Mouse (Mus musculus): ENCODE results near the gene Snx18. TPM values are rescaled to one million over a fixed set of nuclear protein-coding genes. Genes with fewer than 3 reads are reported as not detected.

Gene Snx18
- total RNA-seq, 2 experiments from 2014 or later, result 32.7 to 33.7 TPM

DNA sequence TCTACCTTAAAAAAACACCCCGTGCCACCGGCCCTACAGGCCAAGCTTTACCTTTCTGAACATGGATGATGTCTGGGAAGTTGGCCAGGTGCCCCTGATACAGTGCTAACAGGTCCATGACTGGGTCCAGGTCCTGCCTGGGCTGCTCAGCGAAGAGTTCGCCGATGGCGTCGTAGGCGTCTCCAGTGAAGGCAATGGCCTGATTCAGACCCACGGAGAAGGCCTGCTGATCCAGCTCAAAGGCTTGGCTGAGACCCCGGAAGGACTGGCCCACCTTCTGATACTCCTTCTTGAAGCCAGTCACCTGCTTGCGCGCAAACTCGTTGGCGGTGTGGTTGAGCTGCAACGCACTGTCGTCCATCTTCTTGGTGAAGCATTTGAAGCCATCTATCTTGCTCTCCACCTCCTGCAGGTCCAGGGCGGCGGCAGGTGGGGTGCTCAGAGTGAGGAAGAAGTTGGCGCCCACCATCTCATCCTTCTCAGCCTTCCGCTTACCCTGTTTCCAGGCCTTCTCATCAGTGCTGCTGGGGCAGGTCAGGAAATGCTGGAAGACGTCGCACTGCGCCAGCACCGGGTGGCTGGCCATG, 1.5 kb downstream of the Snx18 start:
- peak in 1 of 2 experiments; percentile 55 for DNase-seq
- intact Hi-C loops (cut with DNase I), result loop anchor here (2.0 to 5.0 kb wide), 3 partner anchors 66 to 570 kb away; partner anchors contain the start of gene Gpx8

DNA sequence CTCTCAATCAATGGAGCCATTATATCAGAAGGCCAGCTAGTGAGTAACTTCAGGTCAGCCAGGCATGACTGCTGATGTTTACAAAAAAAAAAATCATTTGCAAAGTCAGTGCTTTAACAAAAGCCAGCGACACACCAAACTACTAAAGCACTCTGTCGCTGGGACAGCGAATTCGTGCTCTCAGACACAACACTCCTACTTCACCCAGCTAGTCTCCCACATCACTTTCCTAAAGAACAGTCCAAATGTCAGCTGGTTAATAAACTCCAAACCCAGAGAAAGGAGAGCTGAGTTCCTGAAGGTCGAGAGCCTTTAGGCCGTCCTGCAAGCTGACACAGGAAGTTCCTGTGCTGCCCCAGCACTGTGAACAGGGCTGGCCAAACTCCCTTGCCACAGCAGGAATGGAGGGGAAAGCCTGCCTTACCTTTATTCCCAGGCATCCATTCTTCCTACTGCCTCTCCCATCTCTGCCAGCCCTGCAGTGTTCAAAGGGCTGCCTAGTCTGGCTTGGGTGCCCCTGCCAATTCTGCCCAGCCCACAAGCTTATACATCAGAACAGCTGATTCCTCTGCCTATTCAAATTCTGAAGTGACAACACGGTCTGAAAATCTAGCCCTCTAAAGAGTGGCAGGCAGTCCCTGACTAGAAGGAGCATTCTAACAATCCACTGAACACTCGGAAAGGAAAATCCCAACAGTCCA, 2.2 kb downstream of the Snx18 start:
- intact Hi-C loops (cut with DNase I), result loop anchor here (2.0 to 5.0 kb wide), 3 partner anchors 65 to 569 kb away; partner anchors contain the start of gene Gpx8
- peak; percentile 50 to 53 for DNase-seq

DNA sequence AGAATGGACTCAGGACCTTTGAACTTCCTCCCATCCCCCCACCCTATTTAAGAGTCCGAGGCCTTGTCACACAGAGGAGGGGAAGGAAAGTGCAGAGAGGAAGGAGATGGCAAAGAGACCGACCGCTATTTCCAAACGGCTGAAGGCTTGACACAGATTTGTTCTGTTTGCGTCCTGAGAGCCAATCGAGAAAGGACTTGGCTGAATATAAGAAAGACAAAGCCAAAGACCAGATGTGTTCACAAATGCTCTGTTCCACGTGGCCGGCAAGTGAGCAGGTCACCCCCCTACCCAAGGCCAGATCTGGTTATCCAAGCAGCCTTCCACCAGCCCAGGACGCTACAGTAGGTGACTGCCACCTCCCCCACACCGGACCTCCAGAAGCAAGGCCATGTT, 2.8 kb downstream of the Snx18 start:
- intact Hi-C loops (cut with DNase I), result loop anchor here (5.0 kb wide), 2 partner anchors 178 to 568 kb away; partner anchors contain the start of gene Gpx8
- DNase-seq, result peak; percentile 61 to 66

DNA sequence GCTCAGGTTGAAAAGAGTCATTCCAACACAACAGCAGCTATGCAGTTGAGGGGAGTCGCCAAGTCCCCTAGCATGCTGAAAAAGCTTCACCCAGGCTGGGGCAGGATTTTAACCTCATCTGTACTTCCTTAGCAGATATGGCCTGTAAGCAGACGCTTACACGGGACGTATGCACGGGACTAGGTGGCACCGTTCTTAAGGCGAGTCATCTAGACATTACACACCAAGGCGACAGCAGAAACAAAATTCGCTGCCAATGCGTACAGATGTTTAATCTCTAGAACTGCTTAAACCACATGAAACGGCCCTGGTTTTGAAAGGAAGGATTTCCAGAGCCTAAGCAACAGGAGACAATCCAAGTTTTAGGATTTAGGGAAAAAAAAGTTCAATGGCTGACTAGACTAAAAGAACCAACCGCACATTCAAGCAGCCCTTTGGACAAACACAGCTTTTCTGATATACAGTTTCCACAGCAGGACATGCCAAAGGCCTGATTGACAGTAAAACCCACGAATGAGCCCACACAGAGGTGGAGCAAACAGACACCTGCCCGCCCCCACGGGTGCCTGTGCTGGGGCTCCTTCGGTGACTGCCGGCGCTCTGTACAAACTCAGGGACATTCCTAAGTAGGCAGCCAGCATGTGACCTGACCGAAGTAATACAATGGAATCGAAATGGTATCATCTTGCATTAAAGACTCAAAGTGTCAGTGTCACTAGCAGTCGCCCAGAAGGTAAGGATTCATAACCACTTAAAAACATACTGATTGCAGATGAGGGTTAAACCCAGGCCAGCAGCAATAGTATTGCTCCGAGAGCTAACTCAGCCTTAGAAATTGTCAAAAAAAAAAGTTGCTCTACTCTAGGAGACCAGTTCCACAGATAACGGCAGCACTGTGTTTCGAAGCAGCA, 3.5 kb downstream of the Snx18 start:
- intact Hi-C loops (cut with DNase I), result loop anchor here (5.0 kb wide), 2 partner anchors 178 to 568 kb away; partner anchors contain the start of gene Gpx8
- peak; percentile 93 to 94 for DNase-seq

DNA sequence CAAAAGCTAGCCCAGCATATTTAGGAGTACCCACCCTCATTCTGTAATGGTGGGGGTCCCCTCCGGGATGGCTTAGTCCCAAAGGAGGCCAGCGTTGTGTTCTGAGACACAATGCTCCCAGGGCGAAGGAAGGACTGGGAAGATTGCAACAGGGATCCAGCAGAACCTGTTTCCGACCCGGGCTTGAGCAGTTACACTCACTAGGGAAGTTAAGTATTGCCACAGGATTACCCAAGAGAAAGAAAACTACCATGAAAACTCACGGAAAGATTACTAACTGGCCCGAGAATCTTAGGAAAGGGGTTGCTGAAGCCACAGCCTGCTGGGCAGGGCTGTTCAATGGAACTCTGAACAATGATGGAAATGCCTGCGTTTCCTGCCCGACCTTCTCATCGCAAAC, 4.5 kb downstream of the Snx18 start:
- DNase-seq, result peak in 1 of 2 experiments; percentile 34
- intact Hi-C loops (cut with DNase I), result no loop called here

DNA sequence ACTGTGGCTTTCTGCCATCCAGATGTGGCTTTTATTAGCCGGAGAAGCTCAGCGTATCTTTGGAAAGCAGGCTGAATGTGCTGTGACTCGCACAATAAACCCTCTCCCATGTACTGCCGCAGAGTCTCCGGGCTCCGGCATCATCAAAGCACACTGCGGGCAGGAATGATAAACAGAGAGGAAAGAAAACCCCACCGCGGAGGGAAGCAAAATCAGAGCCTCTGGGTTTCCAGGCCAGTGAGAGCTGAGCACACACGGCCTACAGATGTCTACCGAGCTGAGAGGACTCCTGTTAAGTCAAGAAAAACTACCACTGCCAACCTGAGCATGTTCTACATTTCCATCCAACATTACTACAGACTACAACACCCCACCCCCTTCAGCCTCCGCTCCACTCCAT, 5.0 kb downstream of the Snx18 start:
- intact Hi-C loops (cut with DNase I), result no loop called here
- peak; percentile 38 to 53 for DNase-seq

DNA sequence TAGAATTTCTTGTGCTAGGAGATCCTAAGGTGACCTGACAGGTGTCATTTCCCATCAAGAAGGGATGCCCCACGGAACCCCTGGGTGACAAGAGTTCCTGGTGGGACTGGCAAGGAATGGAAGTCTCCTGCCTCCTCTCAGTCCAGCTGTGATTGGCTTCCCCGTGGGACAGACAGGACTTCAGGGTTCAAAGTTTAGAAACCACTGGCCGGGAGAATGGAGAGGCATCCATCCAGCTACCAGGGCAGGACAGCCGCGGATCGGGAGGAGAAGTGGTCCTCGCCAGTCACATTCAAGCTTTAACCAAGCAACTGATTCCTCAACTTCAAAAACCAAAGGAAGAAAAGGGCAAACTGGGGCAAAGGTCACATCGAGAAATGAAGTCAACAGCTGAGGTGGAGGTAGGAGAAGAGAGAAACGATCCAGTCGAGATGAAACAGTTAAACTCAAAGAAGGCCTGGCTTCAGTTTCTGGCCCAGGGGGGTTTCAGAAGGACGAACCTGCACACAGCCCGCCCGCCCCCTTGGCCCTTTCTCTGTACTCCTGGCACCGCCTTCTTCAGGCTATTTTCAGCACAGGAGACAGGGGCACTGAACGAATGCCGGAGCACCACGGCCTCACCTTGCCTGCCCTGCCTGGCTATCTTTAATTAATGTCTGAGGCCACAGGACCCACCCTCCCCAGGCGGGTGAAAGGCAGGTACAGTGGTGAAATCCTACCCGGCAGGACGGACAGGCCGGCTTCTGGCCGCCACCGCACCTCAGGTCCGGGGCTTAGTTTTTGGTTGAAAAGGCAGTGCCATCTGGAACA, 6.0 kb downstream of the Snx18 start:
- intact Hi-C loops (cut with DNase I), result no loop called here
- peak; percentile 81 to 84 for DNase-seq

DNA sequence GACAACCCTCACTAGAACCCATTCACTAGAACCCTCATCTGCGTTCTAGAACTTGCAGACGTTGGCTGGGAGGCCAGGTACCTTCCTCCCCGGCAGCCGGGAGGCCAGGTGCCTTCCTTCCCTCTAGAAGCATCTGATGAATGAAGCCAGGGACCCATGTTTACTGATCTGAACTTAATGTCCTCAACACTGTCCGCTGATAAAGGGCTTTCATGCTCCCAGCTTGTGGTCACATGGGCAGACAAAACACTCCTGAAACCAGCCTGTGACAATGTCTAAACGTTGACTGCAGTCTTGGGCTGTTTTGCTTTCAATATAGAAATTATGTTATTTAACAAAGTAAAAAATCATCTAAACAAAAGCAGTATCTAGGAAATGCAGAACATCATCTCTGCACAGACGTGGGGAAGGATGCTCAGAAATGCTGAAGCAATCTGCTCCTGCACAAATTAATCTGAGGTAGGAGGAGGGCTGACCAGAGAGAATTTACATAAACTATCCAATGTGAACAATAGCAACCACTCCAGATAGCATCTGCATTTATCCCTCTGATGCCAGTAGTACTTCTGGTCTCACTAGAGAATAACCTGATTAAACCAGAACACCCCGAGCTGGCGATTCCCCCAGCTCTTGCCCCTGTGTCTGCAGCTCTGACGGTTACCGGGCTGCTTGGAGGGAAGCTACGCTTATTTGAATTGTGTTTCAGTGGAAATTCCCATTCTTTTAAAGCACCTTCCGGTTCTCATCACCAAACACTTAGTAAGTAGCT, 7.4 kb downstream of the Snx18 start:
- peak in 1 of 2 experiments; percentile 20 for DNase-seq
- intact Hi-C loops (cut with DNase I), result no loop called here

DNA sequence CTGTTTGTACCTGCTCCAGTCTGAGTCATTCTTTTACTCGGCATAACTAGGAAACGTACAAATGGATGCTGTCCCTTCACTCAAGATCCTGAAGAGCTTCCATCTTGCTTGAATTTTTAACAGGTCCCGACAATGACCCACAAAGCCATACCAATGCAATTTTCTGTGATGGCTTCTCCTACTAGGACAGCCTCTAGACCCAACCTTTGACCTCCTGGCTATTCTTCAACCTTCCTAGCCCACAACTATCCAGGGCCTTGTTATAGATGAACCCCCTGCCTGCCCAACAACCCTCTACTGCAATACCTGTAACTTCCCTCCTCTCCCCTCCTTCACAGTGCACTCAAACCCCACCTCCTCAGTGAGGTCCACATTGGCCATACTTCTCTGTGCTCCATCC, 8.9 kb downstream of the Snx18 start:
- intact Hi-C loops (cut with DNase I), result no loop called here
- DNase-seq, result no peak

DNA sequence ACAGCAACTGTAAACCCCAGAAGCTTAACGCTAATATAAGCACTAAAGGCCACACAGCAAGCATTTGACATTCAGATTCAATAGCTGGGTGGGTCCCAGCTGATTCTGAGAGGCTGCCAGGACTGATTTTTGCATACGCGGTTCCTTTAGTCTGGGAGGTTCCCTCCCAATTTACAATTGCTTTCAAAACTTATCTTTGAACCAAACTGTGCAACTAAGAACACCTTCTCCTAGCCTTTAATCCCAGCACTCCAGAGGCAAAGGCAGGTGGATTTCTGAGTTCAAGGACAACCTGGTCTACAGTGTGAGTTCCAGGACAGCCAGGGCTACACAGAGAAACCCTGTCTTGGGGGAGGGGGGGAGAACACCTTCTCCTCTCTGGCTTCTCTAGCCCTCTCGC, 10.5 kb downstream of the Snx18 start:
- intact Hi-C loops (cut with DNase I), result no loop called here
- DNase-seq, result no peak

DNA sequence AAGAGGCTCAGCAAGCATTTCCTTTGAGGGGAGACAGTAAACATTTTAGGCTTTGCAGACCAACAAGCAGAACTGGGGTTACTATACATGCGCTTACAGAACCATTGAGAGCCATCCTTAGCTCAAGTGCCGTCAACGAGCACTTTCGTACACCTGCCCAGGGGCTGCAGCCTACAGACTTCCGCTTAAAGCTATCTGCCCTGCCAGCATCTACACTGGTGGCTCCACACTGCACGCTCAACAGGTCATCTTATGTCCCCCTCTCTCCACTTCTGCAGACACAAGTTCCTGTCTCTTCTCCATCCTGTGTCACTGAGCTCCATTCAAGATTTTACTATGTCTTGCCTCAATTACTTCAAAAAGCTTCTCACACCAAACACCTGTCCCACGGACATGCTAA, 11.0 kb downstream of the Snx18 start:
- DNase-seq, result no peak

DNA sequence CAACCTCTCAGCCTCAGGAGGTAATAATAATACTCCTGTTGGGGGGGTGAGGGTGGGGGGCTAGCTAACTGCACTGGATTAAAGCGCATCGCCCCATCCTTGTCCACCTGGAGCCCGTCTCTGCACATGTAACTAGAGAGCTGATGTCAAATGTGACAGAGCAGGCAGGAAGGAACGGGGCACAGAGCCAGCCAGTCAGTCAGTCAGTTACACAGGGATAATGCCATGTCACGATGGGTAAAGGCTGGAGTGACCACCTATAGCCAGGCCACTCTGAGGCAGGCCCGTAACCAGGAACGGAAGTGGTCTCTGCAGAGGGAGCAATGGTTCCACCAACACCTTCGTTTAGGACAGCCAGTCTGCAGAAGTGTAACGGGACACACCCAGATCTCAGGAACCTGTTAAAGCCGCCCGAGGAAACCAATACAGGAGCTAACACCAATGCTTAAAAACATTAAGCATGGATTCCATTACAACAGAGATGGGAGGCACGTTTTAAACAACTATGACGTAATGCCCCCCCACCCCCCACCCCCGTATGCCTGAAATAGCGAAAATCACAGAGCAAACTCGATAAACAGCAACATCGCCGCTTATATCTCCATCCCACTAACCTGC, 11.5 kb downstream of the Snx18 start:
- intact Hi-C loops (cut with DNase I), result no loop called here
- DNase-seq, result no peak

More for the DNA sequence above, 11.0 kb downstream of the Snx18 start:
- intact Hi-C loops (cut with DNase I), result no loop called here

DNA sequence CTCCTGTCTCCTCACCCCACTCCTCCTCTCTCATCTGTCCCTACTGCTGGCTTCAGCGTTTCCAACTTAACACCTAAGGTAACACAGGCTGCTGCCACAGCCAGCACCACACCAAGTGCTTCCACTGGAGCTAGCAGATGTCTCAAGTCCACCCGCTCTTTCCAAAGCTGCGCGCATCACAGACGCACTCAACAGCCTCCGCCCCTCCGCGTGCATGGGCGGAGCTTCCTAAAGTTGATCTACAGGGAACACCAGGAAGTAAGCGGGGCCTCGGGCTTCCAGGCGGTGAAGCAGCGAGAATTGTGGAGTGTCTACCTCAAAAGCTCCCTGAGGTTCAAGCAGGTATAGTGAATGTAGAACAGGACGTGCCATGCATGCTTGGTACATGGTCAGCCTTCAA, 12.2 kb downstream of the Snx18 start:
- intact Hi-C loops (cut with DNase I), result no loop called here
- DNase-seq, result no peak

DNA sequence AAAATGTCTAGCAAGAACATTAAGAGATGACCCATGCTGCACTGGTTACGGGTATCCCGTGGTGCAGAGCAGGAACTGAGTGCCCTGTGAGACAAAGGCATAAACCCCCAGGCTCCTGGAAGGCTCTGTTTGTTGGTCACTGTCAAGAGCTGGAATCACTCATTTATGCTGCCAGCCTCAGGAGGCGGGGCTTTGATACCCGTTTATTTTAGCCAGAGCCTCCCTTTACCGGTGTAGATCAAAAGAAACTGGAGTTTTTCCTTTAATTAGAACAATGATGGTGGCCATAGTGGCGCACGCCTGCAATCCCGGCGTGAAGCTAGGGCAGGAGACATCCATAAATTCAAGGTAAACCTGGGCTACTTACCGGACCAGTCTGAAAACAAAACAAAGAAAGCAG, 12.7 kb downstream of the Snx18 start:
- intact Hi-C loops (cut with DNase I), result no loop called here
- no peak for DNase-seq

DNA sequence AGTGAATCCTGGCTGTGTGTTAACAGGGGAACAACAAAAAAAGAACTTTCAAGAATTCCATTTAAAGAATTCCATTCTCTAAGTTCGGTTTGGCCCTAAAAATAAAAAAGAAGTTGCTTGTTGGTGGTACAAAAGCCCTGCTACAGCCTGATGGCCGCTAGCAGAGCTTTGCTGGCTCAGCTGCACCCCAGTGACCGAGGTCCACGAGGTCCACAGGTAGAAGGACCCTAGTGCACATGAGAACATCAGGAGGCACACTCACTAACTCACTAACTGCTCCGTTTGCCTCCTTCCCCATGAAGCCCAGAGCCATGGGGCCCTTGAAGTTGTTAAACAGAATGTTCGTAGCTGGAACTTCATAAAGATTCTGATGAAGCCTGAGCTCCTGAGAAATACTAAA, 14.0 kb downstream of the Snx18 start:
- intact Hi-C loops (cut with DNase I), result no loop called here
- DNase-seq, result no peak

DNA sequence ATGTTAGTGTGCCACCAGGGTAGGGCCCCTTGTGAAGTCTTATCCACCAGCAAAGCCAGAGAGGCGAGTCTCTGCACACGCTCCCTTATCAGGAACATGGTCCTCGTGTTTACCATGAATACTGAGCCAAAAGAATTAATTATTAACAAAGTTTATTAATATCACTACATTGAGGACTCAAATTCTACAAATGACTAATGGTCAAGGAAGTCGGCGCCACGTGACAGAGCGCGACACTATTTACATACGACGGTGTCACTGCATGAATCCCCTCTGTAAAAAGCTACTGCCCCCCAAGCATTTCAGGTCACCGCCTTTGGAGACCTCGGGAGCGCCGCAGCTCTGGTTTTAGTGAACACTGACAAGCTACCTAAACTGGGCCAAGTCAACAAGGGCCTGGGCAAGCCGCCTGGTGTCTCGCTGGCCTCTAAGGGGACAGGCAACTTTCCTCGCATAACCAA, 15.5 kb downstream of the Snx18 start:
- DNase-seq, result peak; percentile 75 to 79

DNA sequence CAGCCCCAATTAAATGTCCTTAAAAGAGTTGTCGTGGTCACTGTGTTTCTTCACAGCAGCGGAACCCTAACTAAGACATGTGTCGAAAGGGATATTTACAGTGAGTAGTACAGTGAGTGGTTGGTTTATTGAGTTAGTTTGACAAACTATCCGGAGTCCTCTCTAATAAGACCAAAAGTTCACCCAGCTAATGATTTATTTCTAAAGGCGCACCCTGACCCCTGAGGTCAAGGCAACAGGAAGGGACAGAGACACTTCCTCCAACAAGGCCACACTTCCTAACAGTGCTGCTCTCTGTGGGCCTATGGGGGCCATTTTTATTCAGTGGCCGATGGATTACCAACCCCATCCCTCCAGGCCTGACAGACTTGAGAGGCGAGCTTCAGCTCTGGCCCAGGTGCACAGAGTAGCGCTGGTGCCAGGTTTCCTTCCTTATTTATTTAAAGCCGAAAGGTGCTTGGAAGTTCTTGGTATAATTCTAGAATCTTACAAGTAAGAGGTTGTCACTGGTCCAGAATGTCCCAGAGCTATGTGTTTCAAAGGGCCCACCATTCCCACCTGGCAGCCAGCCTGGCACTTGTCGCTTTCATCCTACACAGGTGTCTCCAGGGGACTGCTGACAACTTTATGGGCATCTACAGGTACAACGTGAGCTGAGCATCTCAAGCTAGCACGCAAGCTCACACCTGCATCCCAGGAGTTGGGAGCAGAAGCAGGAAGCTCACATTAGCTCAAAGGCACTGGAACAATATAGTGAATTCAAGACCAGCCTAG, 16.3 kb downstream of the Snx18 start:
- no peak for DNase-seq
- intact Hi-C loops (cut with DNase I), result no loop called here

More for the DNA sequence above, 15.5 kb downstream of the Snx18 start:
- intact Hi-C loops (cut with DNase I), result no loop called here

All from heart, postnatal 10 days (tissue).